Mouse (Mus musculus) ovary, postnatal 14 days (tissue): Measurements from ENCODE around the gene Gm42791.

Source experiments
- DNase-seq: peaks from one replicate; pipeline ENCODE4 v3.0.0; 2022; ENCODE audit warnings: low spot score

Gm42791 gene

DNA sequence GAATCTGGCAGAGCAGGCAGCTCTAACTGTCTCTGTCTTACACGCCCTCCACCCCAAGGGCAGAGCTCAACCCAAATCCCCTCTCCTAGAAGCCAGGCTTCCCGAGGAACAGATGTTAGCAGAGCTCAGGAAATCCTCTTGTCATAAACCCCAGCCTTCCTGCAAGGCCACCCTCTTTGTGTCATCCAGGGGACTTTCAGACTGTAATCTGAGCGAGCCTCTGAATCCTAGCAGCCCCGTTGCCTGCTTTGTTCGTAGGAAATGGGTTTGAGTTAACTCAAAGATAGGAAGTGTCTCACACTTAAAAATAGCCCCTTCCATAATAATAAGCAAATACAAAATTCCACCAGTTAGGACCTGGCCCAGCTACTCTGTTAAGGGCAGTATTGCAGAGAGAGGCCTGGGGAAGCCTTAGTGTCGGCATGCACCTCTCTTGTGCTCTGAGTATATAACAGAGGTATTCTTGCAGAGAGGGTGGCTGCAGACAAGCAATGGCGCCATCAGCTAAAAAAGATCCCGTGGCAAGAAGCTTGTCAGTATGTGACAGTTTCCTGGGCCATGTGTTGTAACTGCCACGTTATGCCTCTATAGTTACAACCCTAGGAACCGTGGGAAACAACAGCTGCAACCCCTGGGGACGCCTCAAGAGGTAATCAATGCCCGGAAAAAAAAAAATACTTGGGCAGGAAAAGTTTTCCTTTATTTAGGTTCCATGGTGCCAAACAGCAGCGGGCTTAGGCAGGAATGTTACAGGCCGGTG, 17.1 kb downstream of the Gm42791 start:
- DNase-seq = no peak

DNA sequence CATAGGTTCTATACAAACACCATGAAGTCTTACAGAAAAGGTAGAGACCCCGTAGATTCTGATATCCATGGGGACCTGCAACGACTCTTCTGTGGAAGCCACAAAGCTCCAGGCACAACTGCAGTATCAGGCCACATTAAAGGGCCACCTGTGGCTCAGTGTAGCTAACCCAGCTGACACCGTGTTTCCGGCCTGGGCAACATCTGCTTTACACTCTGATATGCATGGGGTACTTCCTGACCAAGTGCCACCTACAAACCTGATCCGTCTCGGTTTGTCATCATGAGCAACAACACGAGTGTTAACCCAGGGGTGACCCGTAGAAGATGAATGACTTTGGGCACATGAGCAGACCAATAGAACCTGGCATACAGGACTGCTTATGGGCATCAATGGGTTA, 18.1 kb downstream of the Gm42791 start:
- no peak for DNase-seq

- DNase-seq = no peak
These were observed 19.9 kb downstream of the Gm42791 start for GRCm38 (mm10) chr5:148975035-148975434.

- no peak for DNase-seq
These were observed 21.8 kb downstream of the Gm42791 start for GRCm38 (mm10) chr5:148973019-148973668.

GRCm38 (mm10) chr5:148972167-148972566, 22.8 kb downstream of the Gm42791 start:
- no peak for DNase-seq

DNA sequence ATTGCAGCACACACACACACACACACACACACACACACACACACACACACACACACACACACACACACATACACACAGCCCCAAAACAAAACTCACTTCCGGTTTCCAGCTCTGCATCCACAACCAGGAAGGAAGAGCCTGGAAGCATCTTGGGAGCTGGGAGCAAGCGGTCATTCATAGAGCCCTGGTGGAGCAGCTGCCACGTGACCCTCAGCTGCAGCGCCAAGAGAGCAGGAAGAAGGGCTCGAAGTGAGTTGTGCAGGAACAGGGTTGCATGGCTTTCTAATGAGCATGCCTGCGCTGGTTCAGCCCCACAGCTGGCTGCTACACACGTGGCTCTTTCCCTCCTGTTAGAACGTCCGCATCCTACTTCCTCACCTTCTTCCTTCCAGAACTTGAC, 25.3 kb downstream of the Gm42791 start:
- DNase-seq = no peak

- no peak for DNase-seq
These were observed 25.9 kb downstream of the Gm42791 start for GRCm38 (mm10) chr5:148968958-148969576.

DNA sequence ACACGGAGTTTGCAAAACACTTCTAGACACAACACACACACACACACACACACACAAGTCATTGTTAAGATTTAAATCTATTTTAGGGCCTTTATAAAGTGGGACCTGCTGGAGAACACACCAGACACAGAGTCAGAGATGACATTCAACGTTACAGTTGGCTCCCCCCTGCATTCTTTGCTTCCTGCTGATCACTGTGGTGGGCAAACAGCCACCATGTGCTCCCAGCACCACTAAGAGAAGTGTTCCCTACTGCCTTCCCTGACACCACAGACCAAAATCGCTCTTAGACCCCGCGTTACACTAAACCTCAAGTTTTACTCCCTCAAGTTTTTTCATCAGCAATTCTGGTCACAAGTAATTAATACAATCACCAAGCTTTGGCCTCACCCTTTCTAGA, 26.8 kb downstream of the Gm42791 start:
- DNase-seq = no peak

GRCm38 (mm10) chr5:148966395-148966794, 28.6 kb downstream of the Gm42791 start:
- no peak for DNase-seq

DNA sequence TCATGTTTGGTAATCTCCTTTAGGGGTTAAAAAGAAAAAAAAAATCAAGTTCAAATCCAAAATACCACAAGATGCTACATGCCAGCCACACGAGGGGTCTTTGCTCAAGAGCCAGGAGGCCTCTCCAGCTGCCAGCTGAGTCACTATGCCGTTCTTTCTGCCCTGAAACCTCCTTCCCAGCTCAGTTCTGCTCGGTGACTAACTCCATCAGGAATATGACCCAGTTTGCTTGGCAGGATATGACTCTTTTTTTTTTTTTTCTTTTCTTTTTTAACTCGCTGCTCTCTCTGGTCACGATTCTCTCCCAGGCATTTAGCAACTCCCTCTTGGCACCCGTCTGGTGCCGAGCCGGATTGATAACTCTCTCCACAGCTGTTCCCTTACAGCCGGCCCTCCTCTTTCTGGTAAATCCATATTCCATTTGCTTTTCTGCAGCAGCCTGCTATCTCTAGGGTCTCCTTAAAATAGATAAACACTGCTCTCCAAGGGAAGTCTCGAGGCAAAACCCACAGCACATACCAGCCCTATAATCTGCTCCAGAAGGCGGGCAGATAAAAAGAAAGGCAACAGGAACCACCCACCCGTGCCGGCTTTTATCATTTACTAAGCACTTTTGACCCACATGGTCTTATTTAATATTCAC, 29.1 kb downstream of the Gm42791 start:
- no peak for DNase-seq

DNA sequence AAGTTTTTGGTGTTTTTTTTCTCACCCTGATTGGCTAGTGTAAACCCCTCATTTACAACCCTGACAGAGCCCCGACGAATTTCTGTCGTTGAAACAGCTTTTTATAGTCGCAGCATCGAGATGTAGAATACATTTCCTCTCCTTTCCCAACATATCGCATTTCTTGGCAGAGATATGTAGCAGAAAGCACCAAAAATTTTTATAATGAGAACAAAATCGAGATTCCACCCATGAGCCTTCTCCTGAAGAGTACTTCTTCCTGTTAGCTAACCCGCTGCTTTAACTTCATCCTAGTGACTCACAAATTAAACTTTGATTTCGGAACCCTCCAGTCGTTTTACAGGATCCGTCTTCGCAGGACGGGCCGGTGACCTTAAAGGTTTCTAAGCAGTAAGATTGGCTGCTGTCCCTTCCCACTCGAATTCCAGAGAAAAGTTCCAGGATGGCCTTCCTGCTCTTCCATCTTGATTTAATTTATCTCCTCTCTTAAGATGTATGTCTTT, 29.8 kb downstream of the Gm42791 start:
- DNase-seq = no peak

DNA sequence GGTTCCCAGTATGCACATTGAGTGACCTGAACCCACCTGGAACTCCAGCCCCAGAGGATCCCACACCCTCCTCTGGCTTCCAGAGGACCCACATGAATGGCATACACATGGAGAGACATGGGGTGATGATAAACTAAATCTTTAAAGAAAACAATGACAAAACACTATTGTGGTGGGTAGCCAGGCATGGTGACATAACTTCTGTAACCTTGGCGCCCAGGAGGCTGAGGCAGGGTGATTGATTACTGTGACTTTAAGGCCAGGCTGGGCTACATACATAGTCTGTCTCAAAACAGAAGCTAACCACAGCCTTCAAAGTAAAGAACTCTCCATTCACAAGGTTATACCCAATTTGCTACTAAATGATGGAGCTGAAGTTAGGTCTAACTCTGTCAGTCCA, 30.7 kb downstream of the Gm42791 start:
- DNase-seq = no peak

DNA sequence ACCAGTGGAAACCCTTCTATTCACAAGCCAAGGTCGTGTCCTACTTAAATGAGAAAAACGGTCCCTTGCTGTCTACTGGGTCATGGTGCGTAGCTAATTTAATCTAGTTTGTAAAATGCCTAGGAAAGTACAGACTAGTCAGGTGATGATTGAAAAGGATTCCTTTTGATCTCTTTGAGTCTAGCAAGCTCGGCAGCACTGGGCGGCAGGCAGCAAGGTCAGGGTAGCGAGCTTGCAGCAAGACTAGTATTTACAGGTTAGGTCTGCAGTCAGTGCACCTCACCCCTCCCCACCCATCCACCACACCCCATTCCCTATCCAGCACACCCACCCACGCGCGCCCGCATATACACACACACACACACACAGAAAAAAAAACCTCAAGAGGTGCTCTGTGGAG, 34.7 kb downstream of the Gm42791 start:
- DNase-seq = no peak

DNA sequence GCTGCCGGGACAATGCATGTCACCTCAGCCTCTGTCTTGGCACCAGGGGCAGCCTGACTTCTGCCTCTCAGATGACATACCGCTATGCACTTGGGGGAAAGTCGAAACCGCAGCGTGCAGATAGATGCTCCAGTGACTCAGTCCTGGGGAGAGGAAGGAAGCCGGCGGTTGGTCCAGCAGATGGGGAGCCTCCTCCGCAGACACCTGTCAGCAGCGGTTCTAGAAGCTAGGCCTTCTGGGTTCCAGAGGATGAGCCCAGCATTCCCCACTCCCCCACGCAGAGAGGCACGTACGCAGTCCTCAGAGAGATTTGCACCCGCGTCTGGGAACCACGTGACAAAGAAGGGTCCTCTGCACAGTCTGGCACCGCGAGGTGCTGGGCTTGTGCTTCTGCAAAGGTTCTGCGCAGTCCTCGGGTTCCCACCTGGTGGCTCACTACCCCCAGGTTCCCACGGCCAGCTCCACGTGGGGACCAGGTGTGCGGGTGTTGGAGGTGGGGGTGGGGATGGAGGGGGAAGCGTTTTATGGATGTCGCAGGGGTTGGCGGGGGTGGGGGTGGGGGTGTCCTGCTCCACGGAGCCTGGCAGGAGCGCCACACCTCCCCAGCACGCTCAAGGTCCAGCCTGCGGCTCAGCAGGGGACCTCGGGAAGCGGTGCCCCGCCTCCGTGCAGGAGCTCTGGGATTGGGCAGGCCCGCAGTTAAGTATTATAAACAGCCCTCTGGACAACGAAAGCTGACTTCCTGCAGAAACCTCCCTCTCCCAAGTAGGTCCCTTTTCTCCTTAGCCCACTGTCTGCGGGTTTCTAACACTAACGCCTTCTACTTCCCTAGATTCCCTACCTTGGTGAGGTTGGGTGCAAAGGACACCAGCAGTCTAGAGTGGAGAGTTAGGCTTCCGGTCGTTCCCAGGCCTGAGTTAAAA, 35.6 kb downstream of the Gm42791 start:
- DNase-seq = no peak

DNA sequence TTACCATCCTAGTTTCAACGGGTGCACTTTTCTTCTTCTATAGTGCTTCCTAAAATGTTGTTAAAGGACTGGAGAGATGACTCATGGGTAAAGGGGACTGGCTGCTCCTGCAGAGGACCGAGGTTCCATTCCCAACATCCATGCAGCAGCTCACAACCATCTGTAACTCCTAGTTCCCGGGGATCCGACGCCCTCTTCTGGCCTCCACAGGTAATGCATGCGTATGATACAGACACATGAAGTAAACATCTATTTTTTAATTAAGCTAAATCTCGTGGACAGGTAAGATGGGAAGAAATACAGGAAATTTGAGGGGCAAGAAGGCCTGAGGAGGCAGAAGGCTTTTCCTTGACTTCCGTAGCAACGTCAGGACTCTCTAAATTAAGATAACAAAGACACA, 36.6 kb downstream of the Gm42791 start:
- no peak for DNase-seq

GRCm38 (mm10) chr5:148956898-148957535, 37.9 kb downstream of the Gm42791 start:
- no peak for DNase-seq

GRCm38 (mm10) chr5:148956091-148956490, 38.9 kb downstream of the Gm42791 start:
- no peak for DNase-seq

- DNase-seq = no peak
These were observed 39.4 kb downstream of the Gm42791 start for GRCm38 (mm10) chr5:148955575-148955974.

GRCm38 (mm10) chr5:148954314-148955060, 40.5 kb downstream of the Gm42791 start:
- no peak for DNase-seq

DNA sequence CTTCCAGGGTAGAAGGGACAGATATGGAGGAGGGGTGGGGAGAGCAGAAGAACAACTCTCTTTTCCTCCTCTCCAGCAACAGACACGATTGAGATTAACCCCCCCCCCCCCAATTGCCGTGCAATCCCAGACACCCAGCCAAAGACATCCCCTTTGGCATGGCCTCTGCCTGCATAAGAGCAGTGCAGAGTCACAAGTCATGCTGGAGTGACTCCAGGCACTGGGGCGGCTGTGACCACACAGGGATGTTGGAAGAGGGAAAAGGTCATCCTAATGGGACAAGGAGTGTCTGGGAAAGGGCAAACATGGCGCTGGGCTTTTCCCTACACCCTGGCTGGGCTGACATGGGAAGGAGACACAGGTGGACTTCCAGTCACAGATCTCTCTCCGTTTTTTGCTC, 41.8 kb downstream of the Gm42791 start:
- no peak for DNase-seq
